Mouse (Mus musculus): ENCODE measurements around the gene Mettl5.

GRCm38 (mm10) chr2:69885050-69885449 is 365 bp downstream of the Mettl5 start:
- no peak for TF ChIP-seq POLR2A (IDR thresholded peaks at IDR 0.05; ENCODE audit: insufficient read depth, low read depth, low read length)
- no peak for TF ChIP-seq CTCF (IDR thresholded peaks at IDR 0.05; ENCODE audit: insufficient read depth, low read depth, low read length)

Measured in olfactory bulb, adult 2 months (tissue).